Mouse (Mus musculus): ENCODE data around the gene Drd4. TPM values are rescaled to one million over a fixed set of nuclear protein-coding genes. Genes with fewer than 3 reads are reported as not detected.

Gene Drd4
- polyA plus RNA-seq, 1 experiment from 2014 or later = not detected

GRCm38 (mm10) chr7:141265411-141265738, 26.4 kb upstream of the Drd4 start:
- no peaks in the 10 kb centered on the region for H3K9me3 ChIP-seq (ENCODE audit: control insufficient read depth, low read length)
- H3K4me3 ChIP-seq (ENCODE audit: control insufficient read depth in 1 of 2, insufficient read depth in 1 of 2, low read depth in 1 of 2, low read length in 2 of 2) = peak overlapping the region in 1 of 2 experiments; percentile 67; a peak in 1 of 4 replicates
- no peak overlapping the region for H3K9ac ChIP-seq (ENCODE audit: low read length)
- no peak overlapping the region for H3K27ac ChIP-seq (replicated peaks in 1 of 2; ENCODE audit: control insufficient read depth in 1 of 2, insufficient read depth in 1 of 2, low read depth in 2 of 2, low read length in 2 of 2)
- peaks cover 8 to 13% of the 10 kb centered on the region in 2 experiments; a peak in 2 of 4 replicates for H3K4me1 ChIP-seq (ENCODE audit: control insufficient read depth in 2 of 2, insufficient read depth in 2 of 2, low read length in 2 of 2)
- H3K4me2 ChIP-seq (ENCODE audit: low read length) = peak overlapping the region; percentile 91
- peaks cover 40% of the 10 kb centered on the region for H3K36me3 ChIP-seq (ENCODE audit: control insufficient read depth, insufficient read depth, low read length)
- H3K27me3 ChIP-seq (ENCODE audit: control insufficient read depth, insufficient read depth, low read length) = no peaks in the 10 kb centered on the region
- ATAC-seq (ENCODE audit: insufficient number of reproducible peaks, insufficient read depth, low FRiP score, low read depth) = no peak
- WGBS = 29% methylated on average over 11 of the region's 11 CpGs

- Histone ChIP-seq H3K4me2 (ENCODE audit: low read length) (peak within 1 kb of the TSS; percentile 91), H3K4me1 (ENCODE audit: control insufficient read depth in 2 of 2, insufficient read depth in 2 of 2, low read length in 2 of 2) (peaks cover 8 to 13% of the 10 kb centered on the region in 2 experiments; a peak in 2 of 4 replicates), H3K27me3 (ENCODE audit: control insufficient read depth, insufficient read depth, low read length) (no peaks in the 10 kb centered on the region), H3K4me3 (ENCODE audit: control insufficient read depth in 1 of 2, insufficient read depth in 1 of 2, low read depth in 1 of 2, low read length in 2 of 2) (peak within 1 kb of the TSS; percentile 60 to 67), H3K9me3 (ENCODE audit: control insufficient read depth, low read length) (no peaks in the 10 kb centered on the region), H3K27ac (replicated peaks in 1 of 2; ENCODE audit: control insufficient read depth in 1 of 2, insufficient read depth in 1 of 2, low read depth in 2 of 2, low read length in 2 of 2) (no peak within 1 kb of the TSS), H3K9ac (ENCODE audit: low read length) (peak within 1 kb of the TSS; percentile 78), H3K36me3 (ENCODE audit: control insufficient read depth, insufficient read depth, low read length) (peaks cover 34% of the 10 kb centered on the region)
- ATAC-seq (ENCODE audit: insufficient number of reproducible peaks, insufficient read depth, low FRiP score, low read depth) = peak; percentile 29; the same call in 1 of the 2 replicates
- 11% methylated on average over 25 of the region's 25 CpGs for whole genome bisulfite sequencing
These were observed 25.9 kb upstream of the Drd4 start, which contains the start of gene Irf7 for GRCm38 (mm10) chr7:141265739-141266561. Gene Irf7 (minus strand): TSS chr7:141266481.

DNA sequence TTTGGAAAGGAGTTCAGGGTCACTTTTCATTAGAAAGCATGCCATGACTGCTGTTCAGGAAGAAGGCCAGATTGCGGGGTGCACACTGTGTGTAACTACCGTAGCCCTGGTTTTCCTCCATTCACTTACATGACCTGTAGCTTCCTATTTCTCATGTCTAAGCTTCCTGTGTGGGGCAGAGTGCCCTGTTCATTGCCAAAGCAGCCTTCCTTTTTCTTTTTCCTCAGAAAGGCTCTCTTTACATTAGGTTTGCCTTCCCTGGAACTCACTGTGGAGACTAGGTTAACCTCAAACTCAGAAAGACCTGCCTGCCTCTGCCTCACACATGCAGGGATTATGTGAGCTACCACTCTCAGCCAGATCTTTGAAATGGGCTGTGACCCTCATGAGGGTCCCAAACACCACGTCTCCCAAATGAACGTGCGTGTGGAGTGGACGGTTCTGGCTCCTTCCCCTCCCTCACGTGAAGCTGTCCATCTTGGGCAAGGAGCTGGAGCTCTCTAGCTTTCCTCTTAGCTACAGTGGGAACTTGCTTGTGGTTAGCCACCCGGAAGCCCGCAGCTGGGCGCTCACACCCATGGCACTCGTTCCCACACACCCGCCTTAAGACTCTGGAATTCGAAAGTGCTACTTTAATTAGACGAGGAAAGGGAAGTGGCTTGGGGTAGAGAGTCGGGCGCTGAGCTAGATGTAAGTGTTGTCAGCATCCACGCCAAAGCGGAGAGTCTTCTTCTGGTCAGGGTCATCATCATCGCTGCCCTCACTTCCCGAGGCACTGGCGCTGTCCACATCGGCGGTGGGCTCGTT, 23.1 kb upstream of the Drd4 start:
- H3K4me3 ChIP-seq (ENCODE audit: control insufficient read depth in 1 of 2, insufficient read depth in 1 of 2, low read depth in 1 of 2, low read length in 2 of 2) = peak overlapping the region in 1 of 2 experiments; percentile 17; a peak in 1 of 4 replicates
- peaks cover 8 to 13% of the 10 kb centered on the region in 2 experiments; a peak in 2 of 4 replicates for H3K4me1 ChIP-seq (ENCODE audit: control insufficient read depth in 2 of 2, insufficient read depth in 2 of 2, low read length in 2 of 2)
- 57% methylated on average over 24 of the region's 24 CpGs for WGBS
- H3K36me3 ChIP-seq (ENCODE audit: control insufficient read depth, insufficient read depth, low read length) = peaks cover 7% of the 10 kb centered on the region
- no peak overlapping the region for H3K9ac ChIP-seq (ENCODE audit: low read length)
- H3K27ac ChIP-seq (replicated peaks in 1 of 2; ENCODE audit: control insufficient read depth in 1 of 2, insufficient read depth in 1 of 2, low read depth in 2 of 2, low read length in 2 of 2) = no peak overlapping the region
- H3K9me3 ChIP-seq (ENCODE audit: control insufficient read depth, low read length) = no peaks in the 10 kb centered on the region
- H3K27me3 ChIP-seq (ENCODE audit: control insufficient read depth, insufficient read depth, low read length) = no peaks in the 10 kb centered on the region
- no peak for ATAC-seq (ENCODE audit: insufficient number of reproducible peaks, insufficient read depth, low FRiP score, low read depth)
- H3K4me2 ChIP-seq (ENCODE audit: low read length) = peak overlapping the region; percentile 44

DNA sequence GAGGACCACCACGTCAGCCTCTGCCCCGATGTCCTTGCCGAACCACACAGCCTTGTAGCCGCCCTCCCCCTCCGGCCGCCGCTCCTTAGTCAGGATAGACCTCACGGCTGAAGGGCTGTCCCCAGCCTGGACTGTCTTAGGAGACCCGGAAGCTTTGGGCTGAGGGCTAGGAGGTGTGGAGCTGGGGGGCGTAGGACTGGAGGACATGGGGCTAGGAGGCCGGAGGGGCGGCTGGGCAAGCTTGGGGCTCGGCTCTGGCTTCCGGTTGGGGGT, 22.6 kb upstream of the Drd4 start:
- no peak for ATAC-seq (ENCODE audit: insufficient number of reproducible peaks, insufficient read depth, low FRiP score, low read depth)
- H3K9ac ChIP-seq (ENCODE audit: low read length) = no peak overlapping the region
- peak overlapping the region; percentile 44 for H3K4me2 ChIP-seq (ENCODE audit: low read length)
- H3K4me1 ChIP-seq (ENCODE audit: control insufficient read depth in 2 of 2, insufficient read depth in 2 of 2, low read length in 2 of 2) = peaks cover 8 to 13% of the 10 kb centered on the region in 2 experiments; a peak in 2 of 4 replicates
- peaks cover 1% of the 10 kb centered on the region for H3K36me3 ChIP-seq (ENCODE audit: control insufficient read depth, insufficient read depth, low read length)
- H3K9me3 ChIP-seq (ENCODE audit: control insufficient read depth, low read length) = no peaks in the 10 kb centered on the region
- H3K27me3 ChIP-seq (ENCODE audit: control insufficient read depth, insufficient read depth, low read length) = no peaks in the 10 kb centered on the region
- peak overlapping the region in 1 of 2 experiments; percentile 17; a peak in 1 of 4 replicates for H3K4me3 ChIP-seq (ENCODE audit: control insufficient read depth in 1 of 2, insufficient read depth in 1 of 2, low read depth in 1 of 2, low read length in 2 of 2)
- WGBS = 72% methylated on average over 14 of the region's 14 CpGs
- H3K27ac ChIP-seq (replicated peaks in 1 of 2; ENCODE audit: control insufficient read depth in 1 of 2, insufficient read depth in 1 of 2, low read depth in 2 of 2, low read length in 2 of 2) = no peak overlapping the region

- WGBS = 80% methylated on average over 3 of the region's 3 CpGs
- Histone ChIP-seq H3K4me1 (ENCODE audit: control insufficient read depth in 2 of 2, insufficient read depth in 2 of 2, low read length in 2 of 2) (peaks cover 5 to 7% of the 10 kb centered on the region in 2 experiments; a peak in 2 of 4 replicates), H3K4me3 (ENCODE audit: control insufficient read depth in 1 of 2, insufficient read depth in 1 of 2, low read depth in 1 of 2, low read length in 2 of 2) (no peak overlapping the region), H3K27ac (replicated peaks in 1 of 2; ENCODE audit: control insufficient read depth in 1 of 2, insufficient read depth in 1 of 2, low read depth in 2 of 2, low read length in 2 of 2) (no peak overlapping the region), H3K36me3 (ENCODE audit: control insufficient read depth, insufficient read depth, low read length) (no peaks in the 10 kb centered on the region), H3K9me3 (ENCODE audit: control insufficient read depth, low read length) (no peaks in the 10 kb centered on the region), H3K27me3 (ENCODE audit: control insufficient read depth, insufficient read depth, low read length) (no peaks in the 10 kb centered on the region), H3K9ac (ENCODE audit: low read length) (no peak overlapping the region), H3K4me2 (ENCODE audit: low read length) (no peak overlapping the region)
- no peak for ATAC-seq (ENCODE audit: insufficient number of reproducible peaks, insufficient read depth, low FRiP score, low read depth)
These were observed 21.2 kb upstream of the Drd4 start for GRCm38 (mm10) chr7:141270631-141271030.

DNA sequence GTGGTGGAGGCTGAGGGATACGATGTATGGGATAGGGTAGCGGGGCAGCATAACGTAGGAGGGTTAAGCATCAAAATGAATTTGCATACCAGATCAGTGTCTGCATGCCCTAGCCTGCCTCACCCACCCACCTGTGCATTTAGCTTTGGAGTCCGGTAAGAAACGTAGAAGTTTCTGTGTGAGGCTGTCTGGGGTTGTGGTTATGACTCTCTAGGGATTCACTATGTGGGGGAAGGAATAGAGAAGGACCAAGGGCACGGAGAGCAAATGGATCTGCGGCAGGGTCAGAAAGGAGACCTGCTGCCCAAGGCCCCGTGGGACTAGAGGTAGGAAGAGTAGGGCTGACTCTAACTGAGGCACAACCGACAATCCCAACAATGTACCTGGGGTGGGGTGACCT, 16.4 kb upstream of the Drd4 start:
- Histone ChIP-seq H3K9me3 (ENCODE audit: control insufficient read depth, low read length) (no peaks in the 10 kb centered on the region), H3K27me3 (ENCODE audit: control insufficient read depth, insufficient read depth, low read length) (peaks cover 17% of the 10 kb centered on the region; the same call in 1 of the 2 replicates), H3K4me3 (ENCODE audit: control insufficient read depth in 1 of 2, insufficient read depth in 1 of 2, low read depth in 1 of 2, low read length in 2 of 2) (no peak overlapping the region), H3K4me1 (ENCODE audit: control insufficient read depth in 2 of 2, insufficient read depth in 2 of 2, low read length in 2 of 2) (peaks cover 2 to 12% of the 10 kb centered on the region in 2 experiments; a peak in 3 of 4 replicates), H3K36me3 (ENCODE audit: control insufficient read depth, insufficient read depth, low read length) (no peaks in the 10 kb centered on the region), H3K27ac (replicated peaks in 1 of 2; ENCODE audit: control insufficient read depth in 1 of 2, insufficient read depth in 1 of 2, low read depth in 2 of 2, low read length in 2 of 2) (no peak overlapping the region), H3K4me2 (ENCODE audit: low read length) (no peak overlapping the region), H3K9ac (ENCODE audit: low read length) (no peak overlapping the region)
- WGBS = 83% methylated on average over 9 of the region's 9 CpGs
- ATAC-seq (ENCODE audit: insufficient number of reproducible peaks, insufficient read depth, low FRiP score, low read depth) = no peak

- 81% methylated on average over 11 of the region's 11 CpGs for WGBS
- Histone ChIP-seq H3K4me2 (ENCODE audit: low read length) (no peak within 1 kb of the TSS), H3K4me1 (ENCODE audit: control insufficient read depth in 2 of 2, insufficient read depth in 2 of 2, low read length in 2 of 2) (peaks cover 2 to 12% of the 10 kb centered on the region in 2 experiments; a peak in 3 of 4 replicates), H3K27ac (replicated peaks in 1 of 2; ENCODE audit: control insufficient read depth in 1 of 2, insufficient read depth in 1 of 2, low read depth in 2 of 2, low read length in 2 of 2) (no peak within 1 kb of the TSS), H3K9me3 (ENCODE audit: control insufficient read depth, low read length) (no peaks in the 10 kb centered on the region), H3K4me3 (ENCODE audit: control insufficient read depth in 1 of 2, insufficient read depth in 1 of 2, low read depth in 1 of 2, low read length in 2 of 2) (no peak within 1 kb of the TSS), H3K9ac (ENCODE audit: low read length) (no peak within 1 kb of the TSS), H3K36me3 (ENCODE audit: control insufficient read depth, insufficient read depth, low read length) (no peaks in the 10 kb centered on the region), H3K27me3 (ENCODE audit: control insufficient read depth, insufficient read depth, low read length) (peaks cover 17% of the 10 kb centered on the region; the same call in 1 of the 2 replicates)
- no peak for ATAC-seq (ENCODE audit: insufficient number of reproducible peaks, insufficient read depth, low FRiP score, low read depth)
These were observed 15.3 kb upstream of the Drd4 start, which contains the start of gene Cdhr5 for GRCm38 (mm10) chr7:141276546-141276945. Gene Cdhr5 (minus strand): TSS chr7:141276786.
